Mouse (Mus musculus): ENCODE measurements around the gene Pbld1.

DNA sequence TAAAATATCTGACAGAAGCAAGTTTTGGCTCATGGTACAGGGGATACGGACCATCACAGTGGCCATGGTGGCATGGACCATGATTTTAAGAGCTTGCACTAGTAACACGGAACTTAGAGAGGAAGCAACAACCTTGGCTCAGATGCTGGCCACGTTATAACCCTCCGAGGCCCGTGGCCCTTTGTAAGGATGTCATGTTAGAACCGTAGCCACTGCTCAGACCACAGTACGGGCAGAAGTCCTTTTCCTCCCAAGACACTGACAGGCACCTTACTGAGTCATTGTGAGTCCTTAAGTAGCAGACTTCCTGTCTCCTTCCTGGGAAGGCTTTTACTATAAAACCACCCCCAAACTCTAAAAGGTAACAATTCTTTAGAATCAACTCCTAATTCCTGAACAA, 8.7 kb upstream of the Pbld1 start:
- TF ChIP-seq GATA1 (IDR thresholded peaks at IDR 0.05; ENCODE audit: borderline replicate concordance, low read length) (no peak), FLI1 (IDR thresholded peaks at IDR 0.05; ENCODE audit: low read length) (no peak)

All from megakaryocyte, embryonic 14.5 days (primary cell).